Mouse (Mus musculus): ENCODE data around the gene Gm36028. TPM values are rescaled to one million over a fixed set of nuclear protein-coding genes. Genes with fewer than 3 reads are reported as not detected.

Gm36028 gene
- polyA plus RNA-seq, 1 experiment from 2014 or later = 6.2 TPM

GRCm38 (mm10) chr16:37892667-37893066 is 31.7 kb upstream of the Gm36028 start:
- 76% methylated on average over 2 of the region's 2 CpGs for WGBS

GRCm38 (mm10) chr16:37888986-37889385 is 28.0 kb upstream of the Gm36028 start:
- Histone ChIP-seq H3K36me3 (ENCODE audit: control insufficient read depth, insufficient read depth) (no peaks in the 10 kb centered on the region), H3K9me3 (ENCODE audit: control insufficient read depth) (no peaks in the 10 kb centered on the region), H3K4me2 (replicated peaks; ENCODE audit: low read depth) (no peak overlapping the region), H3K9ac (ENCODE audit: low read depth, low read length) (no peak overlapping the region), H3K4me3 (ENCODE audit: low read depth, low read length) (no peak overlapping the region), H3K27ac (ENCODE audit: low read depth, low read length) (no peak overlapping the region), H3K4me1 (replicated peaks; ENCODE audit: control insufficient read depth, insufficient read depth, low read length) (no peaks in the 10 kb centered on the region), H3K27me3 (replicated peaks; ENCODE audit: control insufficient read depth, insufficient read depth, low read length) (no peaks in the 10 kb centered on the region)
- 87% methylated on average over 3 of the region's 3 CpGs for WGBS
- no peak for ATAC-seq
- TF ChIP-seq CTCF (IDR thresholded peaks at IDR 0.05; ENCODE audit: low read depth) = no peak

More at GRCm38 (mm10) chr16:37892667-37893066, 31.7 kb upstream of the Gm36028 start:
- Histone ChIP-seq H3K36me3 (ENCODE audit: control insufficient read depth, insufficient read depth) (no peaks in the 10 kb centered on the region), H3K4me1 (replicated peaks; ENCODE audit: control insufficient read depth, insufficient read depth, low read length) (no peaks in the 10 kb centered on the region), H3K9ac (ENCODE audit: low read depth, low read length) (no peak overlapping the region), H3K27ac (ENCODE audit: low read depth, low read length) (no peak overlapping the region), H3K27me3 (replicated peaks; ENCODE audit: control insufficient read depth, insufficient read depth, low read length) (no peaks in the 10 kb centered on the region), H3K4me3 (ENCODE audit: low read depth, low read length) (no peak overlapping the region), H3K9me3 (ENCODE audit: control insufficient read depth) (no peaks in the 10 kb centered on the region), H3K4me2 (replicated peaks; ENCODE audit: low read depth) (no peak overlapping the region)
- TF ChIP-seq CTCF (IDR thresholded peaks at IDR 0.05; ENCODE audit: low read depth) = no peak
- no peak for ATAC-seq

- 79% methylated on average over 2 of the region's 2 CpGs for WGBS
- H3K9ac ChIP-seq (ENCODE audit: low read depth, low read length) = no peak overlapping the region
- 0 out of 2 replicates have a peak, but pooled peaks cover 4% of the 10 kb centered on the region for H3K4me1 ChIP-seq (replicated peaks; ENCODE audit: control insufficient read depth, insufficient read depth, low read length)
- H3K27ac ChIP-seq (ENCODE audit: low read depth, low read length) = no peak overlapping the region
- no peaks in the 10 kb centered on the region for H3K27me3 ChIP-seq (replicated peaks; ENCODE audit: control insufficient read depth, insufficient read depth, low read length)
- no peak for TF ChIP-seq CTCF (IDR thresholded peaks at IDR 0.05; ENCODE audit: low read depth)
- no peak overlapping the region for H3K4me3 ChIP-seq (ENCODE audit: low read depth, low read length)
- no peak for ATAC-seq
- H3K4me2 ChIP-seq (replicated peaks; ENCODE audit: low read depth) = no peak overlapping the region
- H3K36me3 ChIP-seq (ENCODE audit: control insufficient read depth, insufficient read depth) = peaks cover 38% of the 10 kb centered on the region
- H3K9me3 ChIP-seq (ENCODE audit: control insufficient read depth) = no peaks in the 10 kb centered on the region
Measured at GRCm38 (mm10) chr16:37881168-37881567, 20.2 kb upstream of the Gm36028 start.

GRCm38 (mm10) chr16:37879750-37880419 is 18.9 kb upstream of the Gm36028 start:
- H3K4me1 ChIP-seq (replicated peaks; ENCODE audit: control insufficient read depth, insufficient read depth, low read length) = 0 out of 2 replicates have a peak, but pooled peaks cover 4% of the 10 kb centered on the region

GRCm38 (mm10) chr16:37878951-37879505 is 18.1 kb upstream of the Gm36028 start:
- no peak for TF ChIP-seq CTCF (IDR thresholded peaks at IDR 0.05; ENCODE audit: low read depth)
- no peaks in the 10 kb centered on the region for H3K27me3 ChIP-seq (replicated peaks; ENCODE audit: control insufficient read depth, insufficient read depth, low read length)
- H3K4me1 ChIP-seq (replicated peaks; ENCODE audit: control insufficient read depth, insufficient read depth, low read length) = 0 out of 2 replicates have a peak, but pooled peaks cover 4% of the 10 kb centered on the region
- no peak overlapping the region for H3K4me2 ChIP-seq (replicated peaks; ENCODE audit: low read depth)
- no peak overlapping the region; the same call in 1 of the 2 replicates for H3K27ac ChIP-seq (ENCODE audit: low read depth, low read length)
- ATAC-seq = no peak
- H3K36me3 ChIP-seq (ENCODE audit: control insufficient read depth, insufficient read depth) = peaks cover 38% of the 10 kb centered on the region
- 78% methylated on average over 7 of the region's 7 CpGs for WGBS
- H3K9me3 ChIP-seq (ENCODE audit: control insufficient read depth) = no peaks in the 10 kb centered on the region
- no peak overlapping the region for H3K9ac ChIP-seq (ENCODE audit: low read depth, low read length)
- no peak overlapping the region for H3K4me3 ChIP-seq (ENCODE audit: low read depth, low read length)

More at GRCm38 (mm10) chr16:37879750-37880419, 18.9 kb upstream of the Gm36028 start:
- no peak overlapping the region for H3K4me2 ChIP-seq (replicated peaks; ENCODE audit: low read depth)
- H3K9ac ChIP-seq (ENCODE audit: low read depth, low read length) = no peak overlapping the region
- whole genome bisulfite sequencing = 82% methylated on average over 4 of the region's 4 CpGs
- peaks cover 38% of the 10 kb centered on the region for H3K36me3 ChIP-seq (ENCODE audit: control insufficient read depth, insufficient read depth)
- H3K4me3 ChIP-seq (ENCODE audit: low read depth, low read length) = no peak overlapping the region
- H3K27me3 ChIP-seq (replicated peaks; ENCODE audit: control insufficient read depth, insufficient read depth, low read length) = no peaks in the 10 kb centered on the region
- no peaks in the 10 kb centered on the region for H3K9me3 ChIP-seq (ENCODE audit: control insufficient read depth)
- TF ChIP-seq CTCF (IDR thresholded peaks at IDR 0.05; ENCODE audit: low read depth) = no peak
- ATAC-seq = peak; percentile 57; the same call in 1 of the 2 replicates
- peak overlapping the region; percentile 3; the same call in 1 of the 2 replicates for H3K27ac ChIP-seq (ENCODE audit: low read depth, low read length)

GRCm38 (mm10) chr16:37877406-37877805 is 16.5 kb upstream of the Gm36028 start:
- H3K4me1 ChIP-seq (replicated peaks; ENCODE audit: control insufficient read depth, insufficient read depth, low read length) = 0 out of 2 replicates have a peak, but pooled peaks cover 4% of the 10 kb centered on the region
- H3K9me3 ChIP-seq (ENCODE audit: control insufficient read depth) = no peaks in the 10 kb centered on the region
- 99% methylated on average over 3 of the region's 3 CpGs for WGBS
- H3K4me3 ChIP-seq (ENCODE audit: low read depth, low read length) = no peak overlapping the region
- H3K9ac ChIP-seq (ENCODE audit: low read depth, low read length) = no peak overlapping the region
- H3K27me3 ChIP-seq (replicated peaks; ENCODE audit: control insufficient read depth, insufficient read depth, low read length) = no peaks in the 10 kb centered on the region
- ATAC-seq = no peak
- H3K4me2 ChIP-seq (replicated peaks; ENCODE audit: low read depth) = no peak overlapping the region
- peaks cover 26% of the 10 kb centered on the region for H3K36me3 ChIP-seq (ENCODE audit: control insufficient read depth, insufficient read depth)
- no peak overlapping the region for H3K27ac ChIP-seq (ENCODE audit: low read depth, low read length)
- TF ChIP-seq CTCF (IDR thresholded peaks at IDR 0.05; ENCODE audit: low read depth) = no peak

All from intestine, postnatal 0 days (tissue).